Mouse (Mus musculus): Measurements from ENCODE around the gene Mpzl1.

DNA sequence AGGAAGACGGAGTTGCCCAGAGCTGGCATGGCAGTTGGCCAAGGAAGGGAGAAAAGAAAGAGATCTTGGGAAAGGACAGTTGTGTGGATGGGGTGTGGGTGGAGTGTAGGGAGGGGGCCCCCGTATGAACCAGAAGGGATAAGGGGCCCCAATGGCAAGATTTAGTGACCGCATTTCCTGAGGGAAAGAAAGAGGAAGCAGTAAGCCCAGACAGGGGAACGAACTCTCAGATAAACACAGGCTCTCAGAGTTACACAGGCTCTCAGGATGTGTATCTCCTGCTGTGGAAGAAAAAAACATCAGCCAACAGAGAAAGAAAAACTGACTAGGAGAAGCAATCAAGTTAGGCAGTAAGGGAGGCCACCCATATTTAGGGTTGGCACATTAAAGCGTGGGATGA is 16.8 kb upstream of the Mpzl1 start:
- no peak for TF ChIP-seq GATA1 (IDR thresholded peaks at IDR 0.05; ENCODE audit: borderline replicate concordance, low read length)
- no peak for TF ChIP-seq FLI1 (IDR thresholded peaks at IDR 0.05; ENCODE audit: low read length)

Measured in megakaryocyte, embryonic 14.5 days (primary cell).